Mouse (Mus musculus) ovary, adult 18-20 months (tissue): ENCODE data around the gene Zfp148.
"Not testable (repeated sequence)": the region's sequence is repeated elsewhere in the genome, so short reads cannot be mapped to it uniquely, and the experiment has no call there.

Experiments used
- DNase-seq: peaks from one replicate; pipeline ENCODE4 v3.0.0; 2022; ENCODE audit warnings: low spot score, mixed read lengths

Zfp148 gene

GRCm38 (mm10) chr16:33381614-33382245 is 1.1 kb downstream of the Zfp148 start:
- no peak for DNase-seq

GRCm38 (mm10) chr16:33382341-33382740 is 1.7 kb downstream of the Zfp148 start:
- no peak for DNase-seq

DNA sequence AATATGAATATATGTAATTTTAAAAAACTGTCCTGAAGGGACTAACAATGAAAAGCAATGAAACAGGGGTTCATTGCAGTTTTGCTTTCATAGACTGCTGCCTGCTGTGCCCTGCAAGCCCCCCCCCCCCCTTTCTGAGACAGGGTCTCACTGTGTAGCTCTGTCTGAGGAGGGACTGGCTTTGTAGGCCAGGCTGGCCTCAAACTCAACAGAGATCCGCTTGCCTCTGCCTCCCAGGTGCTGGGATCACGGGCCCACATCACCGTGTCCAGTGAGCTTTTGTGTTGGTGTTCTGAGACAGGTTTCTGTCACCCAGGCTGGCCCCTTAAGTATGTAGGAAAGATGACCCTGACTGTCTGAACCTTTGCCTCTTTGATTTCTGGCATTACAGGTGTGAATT is 2.9 kb downstream of the Zfp148 start:
- no peak for DNase-seq

GRCm38 (mm10) chr16:33384057-33384456 is 3.4 kb downstream of the Zfp148 start:
- DNase-seq, result not testable (repeated sequence)

- no peak for DNase-seq
Measured at GRCm38 (mm10) chr16:33387013-33387412, 6.4 kb downstream of the Zfp148 start.

DNA sequence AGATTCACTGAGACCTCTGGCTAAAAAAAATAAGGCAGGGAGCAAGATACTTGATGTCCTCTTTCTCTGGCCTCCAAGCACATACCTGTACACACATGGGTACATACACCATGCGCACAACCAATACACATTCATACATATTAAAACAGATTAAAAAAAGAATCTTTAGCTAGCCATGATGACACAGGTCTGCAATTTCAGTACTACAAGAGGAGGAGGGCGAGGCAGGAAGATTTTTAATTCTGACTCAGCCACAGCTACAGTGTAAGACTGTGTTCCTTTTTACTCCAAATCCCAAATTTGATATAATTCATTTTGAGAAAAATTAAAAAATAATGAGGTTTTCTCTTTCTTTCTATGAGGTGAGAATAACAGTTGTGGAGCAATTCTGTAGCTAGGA is 6.8 kb downstream of the Zfp148 start:
- no peak for DNase-seq

DNA sequence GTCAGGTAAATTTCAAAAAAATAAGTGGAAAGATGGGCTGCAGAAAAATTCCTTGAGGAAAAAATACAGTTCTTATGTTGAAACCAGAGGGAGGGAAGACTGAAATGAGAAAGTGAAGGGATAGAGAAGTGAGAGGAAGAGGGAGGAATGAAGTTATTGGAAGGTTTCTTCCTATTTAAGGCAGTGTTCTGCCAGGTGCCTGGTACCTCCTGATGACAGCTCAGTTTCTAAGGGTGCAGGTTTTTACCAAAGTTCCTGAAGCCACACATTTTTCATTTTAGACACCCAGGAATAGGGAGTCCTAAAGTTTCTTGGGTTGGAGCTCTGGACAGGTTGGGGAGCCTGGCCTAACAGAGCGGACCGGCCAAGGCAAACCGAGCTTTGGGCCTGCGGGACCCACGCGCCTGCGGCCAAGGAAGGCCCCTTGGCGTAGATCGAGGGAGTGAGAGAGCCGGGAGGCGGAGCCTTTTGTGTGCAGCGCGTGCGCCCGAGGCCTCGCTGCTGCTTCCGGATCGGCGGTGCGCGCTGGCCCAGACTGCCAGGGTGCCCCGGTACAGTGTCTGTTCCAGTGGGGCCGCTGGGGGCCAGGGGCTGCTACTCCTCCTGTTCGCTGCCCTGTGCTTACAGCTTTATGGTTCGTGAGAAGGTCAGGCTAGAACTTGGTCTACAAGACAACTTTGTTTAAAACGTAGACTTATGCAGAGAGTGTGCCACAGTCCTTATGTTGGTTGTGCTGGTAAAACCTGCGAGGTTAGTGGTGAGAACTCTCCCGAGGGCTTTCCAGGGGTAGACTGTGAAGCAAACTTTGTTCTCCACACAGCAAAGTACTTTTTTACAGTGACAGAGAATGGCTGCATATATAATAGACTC is 19.5 kb downstream of the Zfp148 start:
- DNase-seq, result peak; percentile 61

GRCm38 (mm10) chr16:33400943-33401342 is 20.3 kb downstream of the Zfp148 start:
- DNase-seq, result no peak

- no peak for DNase-seq
Measured at GRCm38 (mm10) chr16:33403258-33403657, 22.6 kb downstream of the Zfp148 start.

- DNase-seq, result no peak
Measured at GRCm38 (mm10) chr16:33404055-33404454, 23.4 kb downstream of the Zfp148 start.

DNA sequence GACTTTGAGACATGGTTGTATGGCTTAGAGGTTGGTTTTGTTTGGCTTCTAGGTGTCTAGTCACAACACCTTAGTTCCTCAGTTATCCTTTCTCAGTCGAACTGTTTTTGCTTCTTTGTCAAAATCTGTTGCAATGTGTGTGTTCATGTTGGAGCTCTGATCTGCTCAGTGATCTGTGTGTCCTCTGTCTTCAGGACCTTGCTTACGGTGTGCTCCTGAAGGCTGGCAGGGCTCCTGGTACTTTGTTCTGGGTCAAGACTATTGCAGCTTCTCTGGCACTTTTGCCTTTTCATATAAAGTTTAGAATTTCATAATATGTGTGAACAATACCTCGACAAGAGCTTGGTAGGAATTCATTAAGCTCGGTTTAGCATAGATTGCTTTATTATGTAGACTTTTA is 24.9 kb downstream of the Zfp148 start:
- DNase-seq, result no peak

- no peak for DNase-seq
Measured at GRCm38 (mm10) chr16:33410151-33410550, 29.5 kb downstream of the Zfp148 start.

GRCm38 (mm10) chr16:33410605-33411004 is 30.0 kb downstream of the Zfp148 start:
- DNase-seq, result no peak

DNA sequence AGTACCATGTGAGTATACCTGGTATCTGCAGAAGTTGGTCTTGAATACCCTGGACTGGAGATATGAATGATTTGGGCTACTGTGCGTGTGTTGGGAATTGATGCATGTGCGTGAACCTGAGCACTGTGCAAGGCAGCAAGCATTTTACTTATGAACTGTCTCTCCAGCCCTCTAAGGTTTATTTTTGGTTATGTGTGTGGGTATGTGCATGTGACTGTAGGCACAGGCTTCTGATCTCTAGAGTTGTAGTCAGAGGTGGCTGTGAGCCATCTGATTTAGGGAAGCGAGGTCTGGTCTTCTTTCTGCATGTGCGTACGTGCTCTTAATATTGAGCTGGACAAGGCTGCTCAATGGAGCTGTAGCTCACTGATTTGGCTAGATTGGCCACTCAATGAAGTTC is 33.6 kb downstream of the Zfp148 start:
- DNase-seq, result no peak

DNA sequence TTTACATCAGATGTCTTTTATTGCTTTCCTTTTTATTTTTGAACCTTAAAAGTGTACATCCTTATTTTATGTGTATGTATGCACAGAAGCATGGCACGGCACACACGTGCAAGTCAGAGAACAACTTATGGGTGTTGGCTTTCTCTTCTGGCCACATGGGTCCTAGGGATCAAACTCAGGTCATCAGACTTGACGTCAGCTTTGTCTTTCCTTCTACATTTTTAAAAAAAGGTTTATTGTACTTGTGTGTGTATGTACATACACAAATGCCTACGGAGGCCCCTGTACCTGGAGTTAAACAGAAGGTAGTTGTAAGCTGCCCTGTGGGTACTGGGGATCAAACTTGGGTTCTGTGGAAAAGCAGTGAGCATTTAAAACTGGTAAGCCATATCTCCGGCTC is 35.0 kb downstream of the Zfp148 start:
- no peak for DNase-seq

GRCm38 (mm10) chr16:33428327-33428726 is 47.7 kb downstream of the Zfp148 start:
- no peak for DNase-seq

- DNase-seq, result no peak
Measured at GRCm38 (mm10) chr16:33431660-33432059, 51.0 kb downstream of the Zfp148 start.

- no peak for DNase-seq
Measured at GRCm38 (mm10) chr16:33441065-33441464, 60.4 kb downstream of the Zfp148 start.

GRCm38 (mm10) chr16:33446830-33447229 is 66.2 kb downstream of the Zfp148 start:
- DNase-seq, result no peak

- no peak for DNase-seq
Measured at GRCm38 (mm10) chr16:33453826-33454225, 73.2 kb downstream of the Zfp148 start.

DNA sequence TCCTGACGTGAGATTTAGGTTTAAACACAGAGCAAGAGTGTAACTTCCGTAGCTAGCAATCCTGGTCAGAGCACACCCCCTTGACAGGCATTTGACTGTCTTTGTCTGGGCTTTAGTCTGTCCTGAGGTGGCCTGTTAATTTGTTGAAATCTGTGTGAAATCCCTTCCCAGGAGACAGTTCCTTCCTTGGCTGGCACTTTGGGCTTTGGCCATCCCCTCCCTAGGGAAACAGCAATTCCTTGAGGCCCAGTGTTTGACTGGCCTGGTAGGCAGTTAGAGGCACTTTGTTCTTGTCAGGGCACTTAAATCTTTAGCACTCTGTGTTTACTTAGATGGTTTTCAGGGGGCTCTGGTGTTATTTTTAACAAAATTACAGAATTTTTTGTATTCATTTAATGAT is 73.7 kb downstream of the Zfp148 start:
- DNase-seq, result no peak

DNA sequence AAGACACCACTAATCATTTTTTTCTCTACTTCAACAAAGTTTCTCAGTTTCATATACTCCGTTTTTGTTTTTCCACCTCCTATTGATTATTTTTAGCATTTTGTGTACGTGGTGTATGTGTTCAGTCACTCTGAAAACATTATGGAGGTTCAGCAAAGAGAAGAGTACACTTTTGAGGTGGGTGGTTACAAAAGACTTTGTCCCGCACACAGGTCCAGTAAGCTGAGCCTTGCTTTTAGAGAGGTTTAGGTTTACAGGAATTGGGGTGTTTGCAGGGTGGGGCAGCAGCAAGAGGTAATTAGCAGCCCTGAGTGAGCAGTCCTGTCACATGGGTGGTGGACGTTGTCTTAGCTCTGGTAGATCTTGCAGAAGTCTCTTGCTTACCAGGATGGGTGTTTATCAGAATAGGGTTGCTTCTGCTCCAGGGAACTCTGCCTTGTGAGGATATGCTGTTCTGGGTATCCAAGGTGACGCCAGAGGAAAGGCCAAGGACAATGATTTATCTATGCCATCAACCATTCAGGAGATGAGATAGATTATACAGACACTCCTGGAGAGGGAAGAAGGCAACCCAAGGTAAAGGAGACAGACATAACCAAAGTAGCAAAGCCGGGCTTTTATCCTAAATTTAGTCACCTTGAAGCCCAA is 74.8 kb downstream of the Zfp148 start:
- no peak for DNase-seq

DNA sequence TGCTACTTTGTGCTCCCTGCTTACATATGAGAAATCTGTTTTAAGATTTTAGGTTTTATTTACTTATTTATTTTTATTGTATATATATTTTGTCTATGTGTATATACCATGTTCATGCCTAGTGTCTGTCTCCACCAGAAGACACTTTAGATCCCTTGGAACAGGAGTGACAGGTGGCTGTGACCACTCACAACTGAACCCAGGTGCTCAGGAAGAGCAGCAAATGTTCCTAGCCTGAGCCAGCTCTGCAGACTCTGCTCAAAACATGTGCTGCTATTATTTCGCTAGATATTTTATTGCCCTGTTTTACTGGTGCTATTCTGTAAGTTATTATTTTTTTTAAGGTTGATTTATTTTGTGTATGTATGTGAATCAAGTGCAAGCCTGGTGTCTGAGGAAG is 78.5 kb downstream of the Zfp148 start:
- no peak for DNase-seq
